ENCODE assay signal across 8 mouse cellular contexts in genomic region chr10:121429089-121429488, GRCm38 (mm10). TPM values are rescaled to one million over a fixed set of nuclear protein-coding genes. Genes with fewer than 3 reads are reported as not detected.
DNase-seq lines count a peak whose midpoint lies in the region; ATAC-seq lines count a peak whose summit lies in the region.

No protein-coding gene starts in this region.

- H3K27me3 ChIP-seq in heart, embryonic 16.5 days (ENCODE audit: control insufficient read depth, insufficient read depth, low read length) = no peaks in the 10 kb centered on the region
- no peaks in the 10 kb centered on the region for H3K27me3 ChIP-seq in limb, embryonic 11.5 days (ENCODE audit: control insufficient read depth, insufficient read depth, low read length)
- no peaks in the 10 kb centered on the region for H3K27me3 ChIP-seq in neural tube, embryonic 15.5 days (replicated peaks)

- peak overlapping the region; percentile 86 for H3K27ac ChIP-seq in brown adipose tissue, adult 24 weeks (replicated peaks; ENCODE audit: low read depth, low read length)
- peak overlapping the region; percentile 99 for H3K27ac ChIP-seq in heart, embryonic 16.5 days (ENCODE audit: low read length)
- peak overlapping the region; percentile 82; the same call in 1 of the 2 replicates for H3K27ac ChIP-seq in limb, embryonic 11.5 days (replicated peaks; ENCODE audit: low read depth, low read length)
- peak overlapping the region; percentile 72; the same call in 1 of the 2 replicates for H3K27ac ChIP-seq in neural tube, embryonic 15.5 days (replicated peaks)

- H3K4me1 ChIP-seq in brown adipose tissue, adult 24 weeks (ENCODE audit: control insufficient read depth, insufficient read depth, insufficient read length, low read length) = peaks cover 54% of the 10 kb centered on the region
- H3K4me1 ChIP-seq in heart, embryonic 16.5 days (ENCODE audit: control insufficient read depth, insufficient read depth, low read length) = peaks cover 83% of the 10 kb centered on the region
- peaks cover 54% of the 10 kb centered on the region for H3K4me1 ChIP-seq in limb, embryonic 11.5 days (ENCODE audit: control insufficient read depth, insufficient read depth, low read length)
- peaks cover 65% of the 10 kb centered on the region for H3K4me1 ChIP-seq in neural tube, embryonic 15.5 days

- WGBS in heart, embryonic 16.5 days = 13% methylated on average over 2 of the region's 2 CpGs
- 13% methylated on average over 2 of the region's 2 CpGs for WGBS in limb, embryonic 11.5 days
- WGBS in neural tube, embryonic 15.5 days = 37% methylated on average over 2 of the region's 2 CpGs

- peak; percentile 43 for ATAC-seq in heart, embryonic 16.5 days (replicated peaks; ENCODE audit: extremely low read depth, insufficient read depth, low FRiP score)
- peak; percentile 59 for ATAC-seq in limb, embryonic 11.5 days (ENCODE audit: insufficient number of reproducible peaks, low FRiP score, low TSS enrichment, low read depth)
- peak; percentile 26; the same call in 1 of the 2 replicates for ATAC-seq in neural tube, embryonic 15.5 days (ENCODE audit: low FRiP score)

- H3K4me2 ChIP-seq in heart, embryonic 16.5 days (ENCODE audit: low read depth, low read length) = peak overlapping the region; percentile 52; the same call in 1 of the 2 replicates
- H3K4me2 ChIP-seq in limb, embryonic 11.5 days (ENCODE audit: low read depth, severe bottlenecking) = no peak overlapping the region; the same call in 1 of the 2 replicates
- H3K4me2 ChIP-seq in neural tube, embryonic 15.5 days = no peak overlapping the region

- no peaks in the 10 kb centered on the region for H3K9me3 ChIP-seq in heart, embryonic 16.5 days (replicated peaks; ENCODE audit: control insufficient read depth, low read length)
- no peaks in the 10 kb centered on the region for H3K9me3 ChIP-seq in limb, embryonic 11.5 days (ENCODE audit: control insufficient read depth, low read length)
- H3K9me3 ChIP-seq in neural tube, embryonic 15.5 days (replicated peaks) = no peaks in the 10 kb centered on the region

- DNase-seq in CD4-positive, CD25-positive, alpha-beta regulatory T cell, adult 2 months (ENCODE audit: low read depth, low spot score) = peak; percentile 48
- peak; percentile 47 for DNase-seq in limb, embryonic 11.5 days (ENCODE audit: low spot score)
- DNase-seq in thymus, adult 18-20 months = no peak
- DNase-seq in left cerebral cortex, adult 11 months (ENCODE audit: low spot score) = no peak
- no peak for DNase-seq in adrenal gland, postnatal 4 days (ENCODE audit: low spot score in 2 of 2)

- no peaks in the 10 kb centered on the region for H3K36me3 ChIP-seq in heart, embryonic 16.5 days (ENCODE audit: control insufficient read depth, insufficient read depth)
- 0 out of 2 replicates have a peak, but pooled peaks cover 2% of the 10 kb centered on the region for H3K36me3 ChIP-seq in limb, embryonic 11.5 days (ENCODE audit: control insufficient read depth, insufficient read depth, low read length)
- H3K36me3 ChIP-seq in neural tube, embryonic 15.5 days = no peaks in the 10 kb centered on the region

- no peak overlapping the region for H3K9ac ChIP-seq in heart, embryonic 16.5 days (ENCODE audit: low read length)
- no peak overlapping the region for H3K9ac ChIP-seq in limb, embryonic 11.5 days (ENCODE audit: low read length)
- no peak overlapping the region for H3K9ac ChIP-seq in neural tube, embryonic 15.5 days (replicated peaks)

- H3K4me3 ChIP-seq in brown adipose tissue, adult 24 weeks (ENCODE audit: insufficient read depth, low read depth, low read length) = no peak overlapping the region
- H3K4me3 ChIP-seq in heart, embryonic 16.5 days (ENCODE audit: low read length) = no peak overlapping the region
- H3K4me3 ChIP-seq in limb, embryonic 11.5 days (ENCODE audit: low read depth, low read length) = no peak overlapping the region
- no peak overlapping the region for H3K4me3 ChIP-seq in neural tube, embryonic 15.5 days (replicated peaks)

RNA-seq across cellular contexts. Expression of gene Rassf3, which starts 47.1 kb away (rescaled TPM):
- 17.3 and 25.1 TPM in 2 replicates for polyA plus RNA-seq in brown adipose tissue, adult 24 weeks (2012; ENCODE audit: insufficient read depth, insufficient read length, missing spikeins)
- 24.1 and 24.8 TPM in 2 replicates for polyA plus RNA-seq in heart, embryonic 16.5 days (2015; fragmentation: Nextera tagmentation; extraction: Ambion mirVana)
- polyA plus RNA-seq in limb, embryonic 11.5 days (2014; fragmentation: Nextera tagmentation; extraction: Ambion mirVana) = 16.5 and 17.2 TPM in 2 replicates
- polyA plus RNA-seq in neural tube, embryonic 15.5 days (2015; fragmentation: Nextera tagmentation; extraction: Ambion mirVana) = 6.7 and 7.1 TPM in 2 replicates
- 10 to 100 TPM; 37.6 to 44.5 TPM for total RNA-seq in adrenal gland, postnatal 4 days (2021)

Comparison
In these comparisons a context has a peak if more than half of its experiments do, and no peak if none do; other contexts are left out.
1. DNase-seq: peak in CD4-positive, CD25-positive, alpha-beta regulatory T cell, adult 2 months (single experiment) and limb, embryonic 11.5 days (single experiment); none in thymus, adult 18-20 months (0 of 2), left cerebral cortex, adult 11 months (single experiment) and adrenal gland, postnatal 4 days (0 of 2).
2. Peak in every context shown above with its lines, with median percentiles within 50 percentile points of each other: H3K27ac ChIP-seq and ATAC-seq.